Mouse (Mus musculus) embryonic facial prominence, embryonic 15.5 days (tissue): ENCODE measurements around the gene Pip5k1c. TPM values are rescaled to one million over a fixed set of nuclear protein-coding genes. Genes with fewer than 3 reads are reported as not detected.
A peak's percentile ranks its signal among the peaks of the same experiment; 100 is the strongest.

Experiments used
- ATAC-seq: fragments of 200-750 bp; cut with Nextera tagmentation; 2 replicates; pipeline ENCODE4 v1.8.0; 2017; ENCODE audit warnings: low read depth, moderate TSS enrichment; ENCODE audit not compliant: insufficient number of reproducible peaks, low FRiP score, low TSS enrichment
- H3K27ac ChIP-seq: fragments of 300-500 bp; sonication (generic); replicated peaks from 2 replicates; pipeline ENCODE4 v1.5.1; 2015; ENCODE audit warnings: mild to moderate bottlenecking, inconsistent platforms
- H3K27me3 ChIP-seq: fragments of 300-500 bp; sonication (generic); 2 replicates; pipeline ENCODE4 v1.6.1; 2015; ENCODE audit warnings: inconsistent platforms
- H3K36me3 ChIP-seq: fragments of 300-500 bp; sonication (generic); 2 replicates; pipeline ENCODE4 v1.6.1; 2015; ENCODE audit warnings: mild to moderate bottlenecking, inconsistent platforms
- H3K4me1 ChIP-seq: fragments of 300-500 bp; sonication (generic); 2 replicates; pipeline ENCODE4 v1.6.1; 2015; ENCODE audit warnings: inconsistent platforms
- H3K4me2 ChIP-seq: fragments of 300-500 bp; sonication (generic); replicated peaks from 2 replicates; pipeline ENCODE4 v1.6.1; 2015; ENCODE audit warnings: mild to moderate bottlenecking, inconsistent platforms
- H3K4me3 ChIP-seq: fragments of 300-500 bp; sonication (generic); replicated peaks from 2 replicates; pipeline ENCODE4 v1.5.1; 2015; ENCODE audit warnings: mild to moderate bottlenecking, inconsistent platforms
- H3K9ac ChIP-seq: fragments of 300-500 bp; sonication (generic); 2 replicates; pipeline ENCODE4 v1.6.1; 2015; ENCODE audit warnings: inconsistent platforms
- H3K9me3 ChIP-seq: fragments of 300-500 bp; sonication (generic); replicated peaks from 2 replicates; pipeline ENCODE4 v1.6.1; 2016; ENCODE audit warnings: inconsistent platforms
- WGBS: fragments of 180-500 bp; shearing (Covaris S2); methylation state at CpG from one replicate; pipeline ENCODE4 v1.1.7; 2015; 5-methylcytosine and 5-hydroxymethylcytosine counted together
- polyA plus RNA-seq: library from polyadenylated mRNA; unstranded; fragments of >200 nt; fragmentation: Nextera tagmentation; extraction: Ambion mirVana; gene quantifications from 2 replicates; pipeline ENCODE4 v1.2.1, GENCODE M21; 2015

Pip5k1c gene
- polyA plus RNA-seq, 1 experiment from 2014 or later, result 53.8 TPM

- Histone ChIP-seq H3K9me3 (no peaks in the 10 kb centered on the region), H3K4me3 (no peak overlapping the region), H3K4me1 (peaks cover 55% of the 10 kb centered on the region), H3K9ac (no peak overlapping the region), H3K4me2 (no peak overlapping the region), H3K27ac (no peak overlapping the region), H3K27me3 (peaks cover 15% of the 10 kb centered on the region), H3K36me3 (no peaks in the 10 kb centered on the region)
- WGBS, result 86% methylated on average over 6 of the region's 6 CpGs
- ATAC-seq, result no peak
Observed at GRCm38 (mm10) chr10:81295185-81295584, 2.4 kb downstream of the Pip5k1c start.

- no peaks in the 10 kb centered on the region for H3K27me3 ChIP-seq
- no peaks in the 10 kb centered on the region for H3K36me3 ChIP-seq
- no peak overlapping the region for H3K4me3 ChIP-seq
- H3K27ac ChIP-seq, result 0 out of 2 replicates have a peak overlapping the region, but pooled peaks have one; percentile 17
- ATAC-seq, result no peak
- H3K9me3 ChIP-seq, result no peaks in the 10 kb centered on the region
- no peak overlapping the region for H3K4me2 ChIP-seq
- 80% methylated on average over 6 of the region's 6 CpGs for WGBS
- no peak overlapping the region for H3K9ac ChIP-seq
- peaks cover 50% of the 10 kb centered on the region for H3K4me1 ChIP-seq
Observed at GRCm38 (mm10) chr10:81297246-81297645, 4.5 kb downstream of the Pip5k1c start.

GRCm38 (mm10) chr10:81297845-81298244 lies 5.1 kb downstream of the Pip5k1c start:
- WGBS, result 54% methylated on average over 10 of the region's 10 CpGs
- Histone ChIP-seq H3K4me2 (no peak overlapping the region), H3K4me1 (peaks cover 56% of the 10 kb centered on the region), H3K9ac (no peak overlapping the region), H3K27me3 (no peaks in the 10 kb centered on the region), H3K4me3 (no peak overlapping the region), H3K9me3 (no peaks in the 10 kb centered on the region), H3K36me3 (no peaks in the 10 kb centered on the region), H3K27ac (peak overlapping the region; percentile 17; the same call in 1 of the 2 replicates)
- ATAC-seq, result no peak

- ATAC-seq, result no peak
- 93% methylated on average over 17 of the region's 17 CpGs for WGBS
- Histone ChIP-seq H3K4me2 (no peak overlapping the region), H3K36me3 (no peaks in the 10 kb centered on the region), H3K27me3 (no peaks in the 10 kb centered on the region), H3K9ac (no peak overlapping the region), H3K9me3 (no peaks in the 10 kb centered on the region), H3K4me1 (peaks cover 60% of the 10 kb centered on the region), H3K27ac (no peak overlapping the region), H3K4me3 (no peak overlapping the region)
Observed at GRCm38 (mm10) chr10:81298369-81299100, 5.8 kb downstream of the Pip5k1c start.

- Histone ChIP-seq H3K4me2 (no peak overlapping the region), H3K36me3 (no peaks in the 10 kb centered on the region), H3K27me3 (no peaks in the 10 kb centered on the region), H3K9me3 (no peaks in the 10 kb centered on the region), H3K4me3 (no peak overlapping the region), H3K4me1 (peaks cover 49% of the 10 kb centered on the region), H3K9ac (no peak overlapping the region), H3K27ac (no peak overlapping the region)
- WGBS, result 85% methylated on average over 14 of the region's 14 CpGs
- ATAC-seq, result no peak
Observed at GRCm38 (mm10) chr10:81299585-81300351, 7.0 kb downstream of the Pip5k1c start.

GRCm38 (mm10) chr10:81300352-81300907 lies 7.7 kb downstream of the Pip5k1c start:
- no peak for ATAC-seq
- WGBS, result 86% methylated on average over 9 of the region's 9 CpGs
- Histone ChIP-seq H3K27me3 (no peaks in the 10 kb centered on the region), H3K36me3 (no peaks in the 10 kb centered on the region), H3K4me3 (no peak overlapping the region), H3K9ac (no peak overlapping the region), H3K9me3 (no peaks in the 10 kb centered on the region), H3K27ac (no peak overlapping the region), H3K4me2 (no peak overlapping the region), H3K4me1 (peaks cover 43% of the 10 kb centered on the region)

- no peak overlapping the region for H3K4me2 ChIP-seq
- no peaks in the 10 kb centered on the region for H3K27me3 ChIP-seq
- H3K9ac ChIP-seq, result no peak overlapping the region
- H3K4me1 ChIP-seq, result peaks cover 37% of the 10 kb centered on the region
- WGBS, result 80% methylated on average over 9 of the region's 9 CpGs
- ATAC-seq, result no peak
- no peaks in the 10 kb centered on the region for H3K9me3 ChIP-seq
- H3K36me3 ChIP-seq, result peaks cover 9% of the 10 kb centered on the region
- H3K27ac ChIP-seq, result no peak overlapping the region
- no peak overlapping the region for H3K4me3 ChIP-seq
Observed at GRCm38 (mm10) chr10:81301321-81301720, 8.6 kb downstream of the Pip5k1c start.

- Histone ChIP-seq H3K9ac (no peak overlapping the region), H3K4me3 (no peak overlapping the region), H3K9me3 (no peaks in the 10 kb centered on the region), H3K4me2 (no peak overlapping the region), H3K36me3 (peaks cover 18% of the 10 kb centered on the region), H3K4me1 (peaks cover 33% of the 10 kb centered on the region), H3K27ac (0 out of 2 replicates have a peak overlapping the region, but pooled peaks have one; percentile 3), H3K27me3 (no peaks in the 10 kb centered on the region)
- 62% methylated on average over 4 of the region's 4 CpGs for WGBS
- ATAC-seq, result no peak
Observed at GRCm38 (mm10) chr10:81302288-81302687, 9.5 kb downstream of the Pip5k1c start.

GRCm38 (mm10) chr10:81302781-81303218 lies 10.0 kb downstream of the Pip5k1c start:
- Histone ChIP-seq H3K36me3 (peaks cover 23% of the 10 kb centered on the region), H3K9ac (no peak overlapping the region), H3K27ac (0 out of 2 replicates have a peak overlapping the region, but pooled peaks have one; percentile 3), H3K9me3 (no peaks in the 10 kb centered on the region), H3K4me3 (no peak overlapping the region), H3K27me3 (no peaks in the 10 kb centered on the region), H3K4me1 (peaks cover 30% of the 10 kb centered on the region), H3K4me2 (no peak overlapping the region; the same call in 1 of the 2 replicates)
- no peak for ATAC-seq
- WGBS, result 41% methylated on average over 14 of the region's 14 CpGs

- H3K36me3 ChIP-seq, result peaks cover 28% of the 10 kb centered on the region
- no peak overlapping the region for H3K9ac ChIP-seq
- H3K4me1 ChIP-seq, result peaks cover 29% of the 10 kb centered on the region
- WGBS, result 70% methylated on average over 10 of the region's 10 CpGs
- H3K27ac ChIP-seq, result 0 out of 2 replicates have a peak overlapping the region, but pooled peaks have one; percentile 3
- no peak overlapping the region for H3K4me3 ChIP-seq
- H3K9me3 ChIP-seq, result no peaks in the 10 kb centered on the region
- no peaks in the 10 kb centered on the region for H3K27me3 ChIP-seq
- H3K4me2 ChIP-seq, result no peak overlapping the region; the same call in 1 of the 2 replicates
- ATAC-seq, result no peak
Observed at GRCm38 (mm10) chr10:81303258-81303657, 10.5 kb downstream of the Pip5k1c start.

GRCm38 (mm10) chr10:81303761-81304160 lies 11.0 kb downstream of the Pip5k1c start:
- Histone ChIP-seq H3K4me1 (peaks cover 27% of the 10 kb centered on the region), H3K27ac (0 out of 2 replicates have a peak overlapping the region, but pooled peaks have one; percentile 3), H3K9me3 (no peaks in the 10 kb centered on the region), H3K4me2 (no peak overlapping the region), H3K9ac (no peak overlapping the region), H3K4me3 (no peak overlapping the region), H3K27me3 (no peaks in the 10 kb centered on the region), H3K36me3 (peaks cover 32% of the 10 kb centered on the region)
- 67% methylated on average over 7 of the region's 7 CpGs for WGBS
- no peak for ATAC-seq
